Mouse (Mus musculus) heart, postnatal 25 days (tissue): ENCODE measurements around the gene Txnrd1. TPM values are rescaled to one million over a fixed set of nuclear protein-coding genes. Genes with fewer than 3 reads are reported as not detected.

ENCODE experiments used
- DNase-seq: peaks from one replicate; pipeline ENCODE4 v3.0.0; 2022; ENCODE audit warnings: low spot score
- intact Hi-C: fragments of 180-260 bp; cut with DNase I; formaldehyde crosslinking; loops from one replicate; pipeline ENCODE4 v1.15.1; 2025
- total RNA-seq, 2 experiments: library from RNA; stranded (reverse); gene quantifications; 2 replicates each; pipeline ENCODE4 v1.2.3; 2021

Txnrd1 gene
- total RNA-seq, 2 experiments from 2014 or later = 44.1 to 50.2 TPM

- intact Hi-C loops = loop anchor here (5.0 kb wide), 1 partner anchor 233 kb away; no protein-coding TSS in a partner anchor
- no peak for DNase-seq
Observed at GRCm38 (mm10) chr10:82899810-82900421, 66.2 kb downstream of the Txnrd1 start.

DNA sequence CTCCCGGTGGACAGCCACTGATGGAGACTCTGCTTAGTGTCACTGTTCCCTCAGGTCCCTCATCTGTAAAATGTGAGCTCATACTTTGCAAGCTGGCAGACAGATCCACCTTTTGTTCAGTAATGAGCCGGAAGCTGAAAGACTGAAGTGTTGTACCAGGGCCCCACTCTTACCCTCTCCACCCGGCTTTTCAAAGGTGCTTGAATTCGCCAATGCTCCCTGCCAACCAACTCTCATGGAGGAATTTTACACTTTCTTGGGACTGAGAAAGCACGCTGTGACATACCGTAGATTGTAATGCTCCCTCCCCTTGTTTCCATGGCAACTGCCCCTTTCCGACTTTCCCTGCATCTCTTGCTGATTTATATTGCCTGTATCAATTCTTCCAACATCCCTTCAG lies 66.8 kb downstream of the Txnrd1 start:
- DNase-seq = no peak
- intact Hi-C loops = loop anchor here (5.0 kb wide), 1 partner anchor 233 kb away; no protein-coding TSS in a partner anchor

GRCm38 (mm10) chr10:82901436-82901835 lies 67.7 kb downstream of the Txnrd1 start:
- intact Hi-C loops = loop anchor here (1.0 to 5.0 kb wide), 2 partner anchors 89 to 234 kb away; no protein-coding TSS in a partner anchor
- DNase-seq = peak; percentile 58

GRCm38 (mm10) chr10:82908526-82908925 lies 74.8 kb downstream of the Txnrd1 start:
- DNase-seq = no peak
- intact Hi-C loops = loop anchor here (2.0 to 5.0 kb wide), 3 partner anchors 292 to 599 kb away; no protein-coding TSS in a partner anchor

DNA sequence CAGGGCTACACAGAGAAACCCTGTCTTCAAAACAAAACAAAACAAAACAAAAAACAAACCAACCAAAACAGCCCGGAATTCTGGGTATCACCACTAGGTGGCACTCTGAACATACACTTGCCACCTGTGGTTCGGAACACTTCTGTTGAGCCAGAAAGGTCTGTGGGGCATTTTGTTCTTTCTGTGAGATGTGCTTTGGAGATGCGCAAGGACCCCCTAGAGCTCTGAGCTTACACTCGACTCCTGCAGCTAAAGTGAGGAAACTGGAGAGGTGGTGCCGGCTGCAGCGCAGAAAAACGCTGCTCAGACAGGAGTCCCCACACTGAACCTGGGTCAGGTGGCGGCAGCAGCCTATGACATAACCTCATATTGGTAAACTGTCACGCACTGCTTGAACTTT lies 75.6 kb downstream of the Txnrd1 start:
- intact Hi-C loops = loop anchor here (2.0 to 5.0 kb wide), 3 partner anchors 291 to 598 kb away; no protein-coding TSS in a partner anchor
- no peak for DNase-seq

- no peak for DNase-seq
Observed at GRCm38 (mm10) chr10:82910198-82910597, 76.4 kb downstream of the Txnrd1 start.

GRCm38 (mm10) chr10:82913238-82913637 lies 79.5 kb downstream of the Txnrd1 start:
- intact Hi-C loops = loop anchor here (5.0 kb wide), 2 partner anchors 69 to 269 kb away; no protein-coding TSS in a partner anchor
- no peak for DNase-seq

More at GRCm38 (mm10) chr10:82910198-82910597, 76.4 kb downstream of the Txnrd1 start:
- intact Hi-C loops = loop anchor here (2.0 to 5.0 kb wide), 3 partner anchors 72 to 385 kb away; no protein-coding TSS in a partner anchor

DNA sequence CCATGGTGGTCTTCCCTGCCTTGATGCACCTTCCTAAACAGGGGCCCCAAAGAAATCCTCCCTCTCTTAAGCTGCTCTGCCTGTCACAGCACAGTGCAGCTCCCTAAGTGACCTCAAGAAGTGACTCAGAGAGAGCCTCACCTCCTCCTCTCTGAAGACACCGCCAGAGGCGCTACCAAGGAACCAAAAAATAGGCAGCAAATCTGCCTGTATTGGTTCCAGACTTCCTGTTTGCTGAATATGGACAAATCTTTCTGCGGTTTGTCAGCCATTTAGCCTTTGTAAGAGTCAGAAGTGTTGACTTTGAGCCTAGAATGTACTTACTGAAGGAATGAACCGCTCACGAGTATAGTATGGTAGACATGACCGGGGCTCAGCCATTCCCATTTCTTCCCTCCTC lies 80.0 kb downstream of the Txnrd1 start:
- intact Hi-C loops = loop anchor here (5.0 kb wide), 2 partner anchors 69 to 269 kb away; no protein-coding TSS in a partner anchor
- no peak for DNase-seq

DNA sequence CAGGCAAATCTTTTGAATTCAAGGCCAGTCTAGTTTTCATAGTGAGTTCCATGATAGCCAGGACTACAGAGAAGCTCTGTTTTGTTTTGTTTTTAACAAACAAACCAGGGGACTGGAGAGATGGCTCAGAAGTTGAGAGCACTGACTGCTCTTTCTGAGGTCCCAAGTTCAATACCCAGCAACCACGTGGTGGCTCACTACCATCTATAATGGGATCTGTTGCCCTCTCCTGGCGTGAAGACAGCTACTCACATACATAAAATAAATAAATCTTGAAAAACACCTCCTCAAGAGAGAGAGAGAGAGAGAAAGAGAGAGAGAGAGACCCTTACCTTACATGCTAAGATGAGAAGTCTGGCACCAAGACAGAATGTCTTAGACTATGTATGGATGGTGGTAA lies 84.9 kb downstream of the Txnrd1 start:
- DNase-seq = no peak
- intact Hi-C loops = no loop called here

GRCm38 (mm10) chr10:82919404-82919980 lies 85.7 kb downstream of the Txnrd1 start:
- intact Hi-C loops = no loop called here
- no peak for DNase-seq

GRCm38 (mm10) chr10:82923547-82923946 lies 89.8 kb downstream of the Txnrd1 start:
- intact Hi-C loops = no loop called here
- DNase-seq = no peak

- no peak for DNase-seq
Observed at GRCm38 (mm10) chr10:82924750-82925149, 91.0 kb downstream of the Txnrd1 start.

DNA sequence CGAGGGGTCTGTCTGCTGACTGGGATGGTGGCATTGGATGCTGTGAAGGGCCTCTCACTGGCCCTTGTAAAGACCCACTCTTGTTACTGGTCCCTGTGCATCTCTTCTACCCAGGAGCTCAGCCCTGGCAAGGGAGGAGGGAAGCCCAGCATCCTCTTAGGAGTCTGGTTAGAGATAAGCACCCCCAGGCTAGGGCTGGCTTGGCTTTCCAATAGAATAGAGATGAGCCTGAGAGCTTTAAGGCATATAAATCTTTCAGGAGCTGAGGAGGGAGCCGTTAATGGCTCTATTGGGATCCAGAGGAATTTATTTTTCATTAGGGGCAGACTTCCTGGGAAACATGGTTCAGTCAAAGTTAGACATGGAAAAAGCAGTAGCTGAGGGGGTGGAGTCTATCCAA lies 91.9 kb downstream of the Txnrd1 start:
- intact Hi-C loops = no loop called here

More at GRCm38 (mm10) chr10:82924750-82925149, 91.0 kb downstream of the Txnrd1 start:
- intact Hi-C loops = no loop called here

GRCm38 (mm10) chr10:82935018-82935633 lies 101.4 kb downstream of the Txnrd1 start:
- intact Hi-C loops = no loop called here
- no peak for DNase-seq

More for the DNA sequence above, 91.9 kb downstream of the Txnrd1 start:
- no peak for DNase-seq

GRCm38 (mm10) chr10:82935774-82936173 lies 102.0 kb downstream of the Txnrd1 start:
- no peak for DNase-seq
- intact Hi-C loops = no loop called here

Other genes with a start within 250 kb of the Txnrd1 start
- 10 to 100 TPM; 29.3 to 31.4 TPM for gene 1190007I07Rik, start 210.7 kb upstream of the Txnrd1 start, total RNA-seq
- gene Tdg, start 204.1 kb upstream of the Txnrd1 start, total RNA-seq = 10 to 100 TPM; 15.9 to 18.8 TPM
- gene Glt8d2, start 143.3 kb upstream of the Txnrd1 start, total RNA-seq = 1 to 10 TPM; 3.4 to 3.6 TPM
- gene Hcfc2, start 137.8 kb upstream of the Txnrd1 start, total RNA-seq = 10 to 100 TPM; 31.3 to 31.6 TPM
- gene Nfyb, start 69.8 kb upstream of the Txnrd1 start, total RNA-seq = 10 to 100 TPM; 13.3 to 17.6 TPM
- 1 to 10 TPM in 1 of 2 experiments, under 1 TPM in 1; 0.57 to 1.3 TPM for gene Eid3, start 32.7 kb downstream of the Txnrd1 start, total RNA-seq
- gene Chst11, start 151.5 kb downstream of the Txnrd1 start, total RNA-seq = 1 to 10 TPM; 2.8 to 3.4 TPM